Mouse (Mus musculus) mouse embryonic stem cell (cell line): ENCODE data around the gene 4933407L21Rik.

Experiments
- in situ Hi-C, 2 experiments: fragments of 300-500 bp; cut with MboI; formaldehyde crosslinking; loops; 1 replicate in 1 of 2; 3 replicates in 1 of 2; pipeline ENCODE4 v1.14.3; 2019 to 2020; ENCODE audit warnings: low sequenced_read_pairs in 2 of 2, low pct_unique_long_range_greater_than_20kb in 1 of 2, mixed read lengths in 1 of 2; ENCODE audit not compliant: unreplicated experiment in 1 of 2

The 4933407L21Rik gene

GRCm38 (mm10) chr1:85937323-85937722 lies 9.0 kb downstream of the 4933407L21Rik start:
- in situ Hi-C loops = no loop called here

GRCm38 (mm10) chr1:85942318-85942717 lies 14.0 kb downstream of the 4933407L21Rik start:
- in situ Hi-C loops = no loop called here

- in situ Hi-C loops = loop anchor here in 1 of 2 experiments (5.0 kb wide), 1 partner anchor 58 kb away; no protein-coding TSS in a partner anchor
Observed at GRCm38 (mm10) chr1:85949085-85949684, 20.9 kb downstream of the 4933407L21Rik start.

- in situ Hi-C loops = no loop called here
Observed at GRCm38 (mm10) chr1:85955150-85955549, 26.9 kb downstream of the 4933407L21Rik start.

GRCm38 (mm10) chr1:85957290-85957689 lies 29.0 kb downstream of the 4933407L21Rik start:
- in situ Hi-C loops = no loop called here

- in situ Hi-C loops = no loop called here
Observed at GRCm38 (mm10) chr1:85957942-85958619, 29.8 kb downstream of the 4933407L21Rik start.

- in situ Hi-C loops = no loop called here
Observed at GRCm38 (mm10) chr1:85959129-85959888, 31.0 kb downstream of the 4933407L21Rik start.

GRCm38 (mm10) chr1:85959889-85960276 lies 31.6 kb downstream of the 4933407L21Rik start:
- in situ Hi-C loops = no loop called here

- in situ Hi-C loops = no loop called here
Observed at GRCm38 (mm10) chr1:85960873-85961272, 32.6 kb downstream of the 4933407L21Rik start, which contains the start of gene Gpr55. TSS of gene Gpr55 (minus strand) at chr1:85961007.

GRCm38 (mm10) chr1:85962081-85962480 lies 33.8 kb downstream of the 4933407L21Rik start:
- in situ Hi-C loops = no loop called here

- in situ Hi-C loops = loop anchor here in 1 of 2 experiments (5.0 kb wide), 1 partner anchor 926 kb away; no protein-coding TSS in a partner anchor
Observed at GRCm38 (mm10) chr1:85965856-85966255, 37.6 kb downstream of the 4933407L21Rik start.

- in situ Hi-C loops = loop anchor here in 1 of 2 experiments (5.0 kb wide), 1 partner anchor 923 kb away; no protein-coding TSS in a partner anchor
Observed at GRCm38 (mm10) chr1:85969081-85969480, 40.8 kb downstream of the 4933407L21Rik start.

- in situ Hi-C loops = loop anchor here in 1 of 2 experiments (5.0 kb wide), 1 partner anchor 923 kb away; no protein-coding TSS in a partner anchor
Observed at GRCm38 (mm10) chr1:85969519-85969918, 41.2 kb downstream of the 4933407L21Rik start.

GRCm38 (mm10) chr1:85971070-85971469 lies 42.8 kb downstream of the 4933407L21Rik start:
- in situ Hi-C loops = no loop called here

- in situ Hi-C loops = no loop called here
Observed at GRCm38 (mm10) chr1:85972341-85972740, 44.1 kb downstream of the 4933407L21Rik start.

GRCm38 (mm10) chr1:85973468-85973877 lies 45.2 kb downstream of the 4933407L21Rik start:
- in situ Hi-C loops = no loop called here

- in situ Hi-C loops = no loop called here
Observed at GRCm38 (mm10) chr1:85977709-85978108, 49.4 kb downstream of the 4933407L21Rik start.

GRCm38 (mm10) chr1:85981738-85982357 lies 53.6 kb downstream of the 4933407L21Rik start:
- in situ Hi-C loops = no loop called here

- in situ Hi-C loops = no loop called here
Observed at GRCm38 (mm10) chr1:85985784-85986183, 57.5 kb downstream of the 4933407L21Rik start.
